Mouse (Mus musculus): ENCODE measurements around the gene C87436.
A peak's percentile ranks its signal among the peaks of the same experiment; 100 is the strongest.

The C87436 gene

GRCm38 (mm10) chr6:86509194-86509865, 71.2 kb downstream of the C87436 start:
- DNase-seq (ENCODE audit: extremely low spot score, low spot score) = no peak

- no peak for DNase-seq (ENCODE audit: extremely low spot score, low spot score)
These were observed 71.7 kb downstream of the C87436 start for GRCm38 (mm10) chr6:86509866-86510200.

- no peak for DNase-seq (ENCODE audit: extremely low spot score, low spot score)
These were observed 72.8 kb downstream of the C87436 start for GRCm38 (mm10) chr6:86510979-86511378.

GRCm38 (mm10) chr6:86513296-86513695, 75.1 kb downstream of the C87436 start:
- DNase-seq (ENCODE audit: extremely low spot score, low spot score) = no peak

- no peak for DNase-seq (ENCODE audit: extremely low spot score, low spot score)
These were observed 77.8 kb downstream of the C87436 start for GRCm38 (mm10) chr6:86516021-86516420.

- no peak for DNase-seq (ENCODE audit: extremely low spot score, low spot score)
These were observed 81.7 kb downstream of the C87436 start for GRCm38 (mm10) chr6:86519767-86520345.

GRCm38 (mm10) chr6:86522001-86522911, 84.1 kb downstream of the C87436 start:
- peak; percentile 28 for DNase-seq (ENCODE audit: extremely low spot score, low spot score)
